Mouse (Mus musculus): ENCODE results near the gene Pi4k2a. TPM values are rescaled to one million over a fixed set of nuclear protein-coding genes. Genes with fewer than 3 reads are reported as not detected.
"Not testable (repeated sequence)": the region's sequence is repeated elsewhere in the genome, so short reads cannot be mapped to it uniquely, and the experiment has no call there.

Pi4k2a gene
- polyA plus RNA-seq, 1 experiment = 11.5 TPM

DNA sequence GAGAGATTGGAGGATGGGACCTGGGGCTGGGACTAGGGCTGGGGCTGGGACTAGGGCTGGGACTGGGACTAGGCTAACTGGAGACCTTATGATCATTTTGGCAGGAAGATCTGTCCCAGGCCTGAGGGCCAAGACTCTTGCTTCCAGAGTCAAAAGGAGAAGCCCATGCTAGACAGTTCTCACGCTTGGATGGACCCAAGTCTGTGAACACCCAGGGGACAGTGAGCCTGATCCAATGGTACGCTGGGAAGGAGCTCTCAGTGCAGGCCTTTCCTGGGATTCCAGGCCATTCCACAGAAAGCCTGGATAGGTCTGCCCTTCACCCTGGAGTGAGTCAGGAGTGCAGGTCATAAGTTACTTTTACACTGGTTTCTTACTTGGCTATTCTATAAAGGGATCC, 15.2 kb upstream of the Pi4k2a start:
- Histone ChIP-seq H3K27ac (ENCODE audit: control insufficient read depth, insufficient read depth, low read depth, low read length, poor library complexity) (no peak overlapping the region), H3K4me1 (ENCODE audit: control insufficient read depth, insufficient read depth, low read length) (no peaks in the 10 kb centered on the region), H3K4me3 (replicated peaks; ENCODE audit: control insufficient read depth, low read depth, low read length) (no peak overlapping the region)
- WGBS = 73% methylated on average over 2 of the region's 2 CpGs
- TF ChIP-seq POLR2A (IDR thresholded peaks at IDR 0.05; ENCODE audit: borderline replicate concordance, control insufficient read depth, low read depth, low read length) = no peak
- no peak for TF ChIP-seq CTCF (IDR thresholded peaks at IDR 0.05; ENCODE audit: control insufficient read depth, insufficient read depth, low read length)

DNA sequence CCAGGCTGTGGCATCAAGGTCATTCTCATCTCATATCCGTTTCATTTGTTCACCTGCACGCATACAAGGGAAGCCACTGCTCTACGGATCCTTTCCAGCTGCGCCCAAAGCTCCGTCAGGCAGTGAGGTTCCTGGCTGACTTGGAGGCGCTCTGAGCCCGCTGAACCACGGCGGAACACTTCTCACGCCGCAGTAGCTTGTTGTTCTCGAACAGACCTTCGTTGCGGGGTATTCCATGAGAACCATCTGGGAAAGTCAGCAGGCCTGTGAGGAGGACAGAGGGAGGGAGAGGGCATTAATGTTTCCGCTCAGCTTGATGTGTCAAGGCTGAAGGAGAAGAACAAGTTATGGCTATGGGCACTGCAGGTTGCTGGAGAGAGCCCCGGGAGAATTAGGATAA, 14.3 kb upstream of the Pi4k2a start:
- Histone ChIP-seq H3K4me3 (replicated peaks; ENCODE audit: control insufficient read depth, low read depth, low read length) (no peak overlapping the region), H3K4me1 (ENCODE audit: control insufficient read depth, insufficient read depth, low read length) (no peaks in the 10 kb centered on the region), H3K27ac (ENCODE audit: control insufficient read depth, insufficient read depth, low read depth, low read length, poor library complexity) (no peak overlapping the region)
- TF ChIP-seq CTCF (IDR thresholded peaks at IDR 0.05; ENCODE audit: control insufficient read depth, insufficient read depth, low read length) (no peak), POLR2A (IDR thresholded peaks at IDR 0.05; ENCODE audit: borderline replicate concordance, control insufficient read depth, low read depth, low read length) (no peak)
- 93% methylated on average over 16 of the region's 16 CpGs for WGBS

DNA sequence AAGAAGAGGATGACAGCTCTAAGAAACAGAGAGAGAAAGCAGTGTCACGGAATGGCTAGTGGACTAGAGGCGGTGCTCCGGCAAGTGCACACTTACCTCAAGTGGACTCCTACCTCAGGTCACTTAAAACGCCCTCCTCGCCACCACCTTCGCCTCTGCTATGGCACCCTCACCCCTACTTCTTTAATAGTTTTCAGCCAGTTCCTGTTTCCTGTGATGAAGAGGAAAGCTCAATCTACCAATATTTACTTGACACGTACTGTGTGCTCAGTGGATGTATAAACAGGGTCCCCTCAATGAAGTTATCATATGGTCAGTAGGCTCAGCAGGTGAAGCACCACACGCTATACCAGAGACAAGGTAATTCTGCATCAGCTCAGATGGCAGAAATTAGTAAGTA, 11.7 kb upstream of the Pi4k2a start:
- H3K27ac ChIP-seq (ENCODE audit: control insufficient read depth, insufficient read depth, low read depth, low read length, poor library complexity) = no peak overlapping the region
- TF ChIP-seq POLR2A (IDR thresholded peaks at IDR 0.05; ENCODE audit: borderline replicate concordance, control insufficient read depth, low read depth, low read length) (no peak), CTCF (IDR thresholded peaks at IDR 0.05; ENCODE audit: control insufficient read depth, insufficient read depth, low read length) (no peak)

DNA sequence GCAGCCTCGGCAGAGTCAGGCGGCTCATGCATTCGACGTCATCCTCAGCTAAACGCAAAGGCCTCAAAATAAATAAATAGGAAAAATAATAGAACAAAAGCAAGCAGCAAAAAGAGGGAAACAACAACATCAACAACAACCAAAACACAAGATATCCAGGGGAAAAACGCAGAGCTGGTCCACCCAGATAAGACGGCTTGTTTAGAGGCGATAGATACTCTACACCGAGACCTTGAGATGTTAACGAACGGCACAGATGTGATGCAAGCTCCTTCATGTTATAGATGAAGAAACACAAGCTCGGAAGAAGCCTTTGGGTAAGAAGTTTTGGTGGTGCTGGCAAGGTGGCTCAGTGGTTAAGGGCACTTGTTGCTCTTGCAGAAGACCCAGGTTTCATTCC, 11.3 kb upstream of the Pi4k2a start:
- no peak overlapping the region for H3K27ac ChIP-seq (ENCODE audit: control insufficient read depth, insufficient read depth, low read depth, low read length, poor library complexity)
- no peaks in the 10 kb centered on the region for H3K4me1 ChIP-seq (ENCODE audit: control insufficient read depth, insufficient read depth, low read length)
- H3K4me3 ChIP-seq (replicated peaks; ENCODE audit: control insufficient read depth, low read depth, low read length) = no peak overlapping the region
- TF ChIP-seq POLR2A (IDR thresholded peaks at IDR 0.05; ENCODE audit: borderline replicate concordance, control insufficient read depth, low read depth, low read length) (no peak), CTCF (IDR thresholded peaks at IDR 0.05; ENCODE audit: control insufficient read depth, insufficient read depth, low read length) (no peak)
- WGBS = 83% methylated on average over 12 of the region's 12 CpGs

More for the DNA sequence above, 11.7 kb upstream of the Pi4k2a start:
- H3K4me1 ChIP-seq (ENCODE audit: control insufficient read depth, insufficient read depth, low read length) = no peaks in the 10 kb centered on the region
- WGBS = 89% methylated on average over 8 of the region's 8 CpGs
- no peak overlapping the region for H3K4me3 ChIP-seq (replicated peaks; ENCODE audit: control insufficient read depth, low read depth, low read length)

DNA sequence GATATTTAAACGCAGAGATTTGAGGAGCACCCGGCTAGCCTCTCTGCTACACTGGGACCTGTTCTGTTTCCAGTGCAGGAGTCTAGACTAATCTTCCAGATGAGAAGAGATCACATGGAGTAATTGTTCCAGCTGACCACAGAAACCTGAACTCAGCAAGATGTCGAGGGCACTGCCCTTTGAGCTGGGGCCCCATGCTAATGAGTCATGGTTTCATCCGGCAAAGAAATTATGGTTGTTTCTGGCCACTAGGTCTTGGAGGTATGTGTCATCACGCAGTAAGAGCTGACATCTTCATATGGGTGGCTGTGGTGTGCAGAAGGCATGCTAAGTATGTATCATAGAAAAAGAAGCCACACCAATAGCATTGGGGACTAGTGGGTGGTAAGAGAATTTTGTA, 10.3 kb upstream of the Pi4k2a start:
- Histone ChIP-seq H3K4me3 (replicated peaks; ENCODE audit: control insufficient read depth, low read depth, low read length) (no peak overlapping the region), H3K4me1 (ENCODE audit: control insufficient read depth, insufficient read depth, low read length) (no peaks in the 10 kb centered on the region), H3K27ac (ENCODE audit: control insufficient read depth, insufficient read depth, low read depth, low read length, poor library complexity) (no peak overlapping the region)
- TF ChIP-seq POLR2A (IDR thresholded peaks at IDR 0.05; ENCODE audit: borderline replicate concordance, control insufficient read depth, low read depth, low read length) = no peak
- TF ChIP-seq CTCF (IDR thresholded peaks at IDR 0.05; ENCODE audit: control insufficient read depth, insufficient read depth, low read length) = no peak
- 74% methylated on average over 5 of the region's 5 CpGs for WGBS

DNA sequence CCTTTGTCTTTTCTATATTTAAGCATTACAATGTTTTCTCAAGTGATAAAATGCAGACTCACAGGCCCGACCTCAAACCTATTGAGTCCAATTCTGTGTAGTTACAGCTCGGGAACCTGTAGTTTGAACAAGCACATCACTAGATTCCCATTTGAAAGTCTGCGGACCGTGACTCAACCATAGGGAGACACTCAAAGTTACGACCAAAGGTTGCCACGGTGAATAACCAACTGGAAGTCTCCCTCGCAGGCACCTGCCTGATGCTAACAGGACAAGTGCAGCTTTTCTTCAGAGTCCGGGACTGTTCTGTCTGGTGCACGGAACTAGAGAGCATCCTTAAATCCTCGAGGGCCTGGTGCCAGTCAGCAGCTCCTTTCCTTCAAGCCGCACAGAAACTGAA, 9.8 kb upstream of the Pi4k2a start:
- H3K4me1 ChIP-seq (ENCODE audit: control insufficient read depth, insufficient read depth, low read length) = no peaks in the 10 kb centered on the region
- H3K27ac ChIP-seq (ENCODE audit: control insufficient read depth, insufficient read depth, low read depth, low read length, poor library complexity) = no peak overlapping the region
- 76% methylated on average over 11 of the region's 11 CpGs for WGBS
- no peak overlapping the region for H3K4me3 ChIP-seq (replicated peaks; ENCODE audit: control insufficient read depth, low read depth, low read length)
- TF ChIP-seq POLR2A (IDR thresholded peaks at IDR 0.05; ENCODE audit: borderline replicate concordance, control insufficient read depth, low read depth, low read length) = no peak
- TF ChIP-seq CTCF (IDR thresholded peaks at IDR 0.05; ENCODE audit: control insufficient read depth, insufficient read depth, low read length) = no peak

DNA sequence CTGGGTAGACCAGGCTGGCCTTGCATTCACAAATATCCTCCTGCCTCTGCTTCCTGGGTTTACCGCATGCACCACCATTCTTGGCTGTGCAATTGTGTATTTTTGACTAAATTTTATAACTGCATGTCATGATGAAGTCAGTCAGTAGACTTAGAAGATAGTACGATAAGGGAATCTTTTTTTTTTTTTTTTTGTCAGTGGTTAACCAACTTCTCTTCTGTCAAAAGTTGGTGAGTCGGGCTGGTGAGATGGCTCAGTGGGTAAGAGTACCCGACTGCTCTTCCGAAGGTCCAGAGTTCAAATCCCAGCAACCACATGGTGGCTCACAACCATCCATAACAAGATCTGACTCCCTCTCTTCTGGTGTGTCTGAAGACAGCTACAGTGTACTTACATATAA, 8.7 kb upstream of the Pi4k2a start:
- not testable (repeated sequence) for H3K27ac ChIP-seq (ENCODE audit: control insufficient read depth, insufficient read depth, low read depth, low read length, poor library complexity)
- 59% methylated on average over 5 of the region's 5 CpGs for WGBS

DNA sequence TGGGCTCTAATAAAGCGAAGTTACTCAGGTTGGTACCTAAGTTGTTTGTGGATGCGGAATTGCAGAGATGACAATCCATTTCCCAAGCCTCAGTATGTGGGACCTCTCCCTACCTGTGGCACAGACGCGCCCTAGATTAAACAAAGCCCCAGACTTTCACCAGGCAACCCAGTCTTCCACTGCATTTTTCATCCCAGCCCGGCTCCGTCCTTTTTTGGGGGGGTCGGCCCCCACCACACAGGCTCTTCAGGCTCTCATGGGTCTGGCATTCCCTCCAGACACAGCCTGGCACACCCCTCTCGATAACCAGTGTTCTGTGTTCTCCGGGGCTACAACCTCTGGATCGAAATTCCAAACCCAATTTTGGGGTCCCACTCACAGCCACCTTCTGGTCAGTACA, 4.6 kb upstream of the Pi4k2a start:
- Histone ChIP-seq H3K4me1 (ENCODE audit: control insufficient read depth, insufficient read depth, low read length) (peaks cover 3% of the 10 kb centered on the region; the same call in 1 of the 2 replicates), H3K27ac (ENCODE audit: control insufficient read depth, insufficient read depth, low read depth, low read length, poor library complexity) (no peak overlapping the region), H3K4me3 (replicated peaks; ENCODE audit: control insufficient read depth, low read depth, low read length) (no peak overlapping the region)
- 18% methylated on average over 10 of the region's 10 CpGs for WGBS
- no peak for TF ChIP-seq POLR2A (IDR thresholded peaks at IDR 0.05; ENCODE audit: borderline replicate concordance, control insufficient read depth, low read depth, low read length)
- TF ChIP-seq CTCF (IDR thresholded peaks at IDR 0.05; ENCODE audit: control insufficient read depth, insufficient read depth, low read length) = no peak

More for the DNA sequence above, 8.7 kb upstream of the Pi4k2a start:
- H3K4me1 ChIP-seq (ENCODE audit: control insufficient read depth, insufficient read depth, low read length); H3K4me3 ChIP-seq (replicated peaks; ENCODE audit: control insufficient read depth, low read depth, low read length): not testable (repeated sequence)

DNA sequence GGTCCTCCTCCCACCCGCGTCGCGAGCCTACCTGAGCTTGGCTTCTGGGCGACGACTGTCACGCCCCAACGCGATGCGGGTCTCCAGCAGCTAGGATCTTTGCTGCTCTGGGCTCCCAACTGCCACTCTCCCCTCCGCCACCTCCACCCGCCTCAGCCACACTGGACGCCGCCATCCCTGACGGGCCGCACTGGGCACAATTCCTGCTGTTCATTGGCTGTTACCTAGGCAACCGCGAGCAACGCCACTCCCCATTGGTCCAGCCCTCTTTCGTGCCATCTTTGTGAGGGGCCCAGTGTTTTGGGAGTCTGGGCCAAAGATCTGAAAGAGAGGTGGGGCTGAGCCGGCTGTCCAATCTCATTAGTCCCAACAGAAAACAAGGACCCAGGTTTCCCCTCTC, 4.1 kb upstream of the Pi4k2a start, which contains the start of gene Morn4:
Gene Morn4 (minus strand): TSS at position 192 of the 400 bp plus-strand sequence.
- peaks cover 3% of the 10 kb centered on the region; the same call in 1 of the 2 replicates for H3K4me1 ChIP-seq (ENCODE audit: control insufficient read depth, insufficient read depth, low read length)
- no peak within 1 kb of the TSS for H3K27ac ChIP-seq (ENCODE audit: control insufficient read depth, insufficient read depth, low read depth, low read length, poor library complexity)
- no peak for TF ChIP-seq POLR2A (IDR thresholded peaks at IDR 0.05; ENCODE audit: borderline replicate concordance, control insufficient read depth, low read depth, low read length)
- TF ChIP-seq CTCF (IDR thresholded peaks at IDR 0.05; ENCODE audit: control insufficient read depth, insufficient read depth, low read length) = no peak
- 3% methylated on average over 21 of the region's 21 CpGs for WGBS
- H3K4me3 ChIP-seq (replicated peaks; ENCODE audit: control insufficient read depth, low read depth, low read length) = peak within 1 kb of the TSS; percentile 26
